Mouse (Mus musculus): ENCODE measurements around the gene Stxbp2.

GRCm38 (mm10) chr8:3664405-3664804 lies 33.6 kb downstream of the Stxbp2 start:
- TF ChIP-seq CTCF (IDR thresholded peaks at IDR 0.05; ENCODE audit: low read depth), result no peak
- TF ChIP-seq EP300 (IDR thresholded peaks at IDR 0.05; ENCODE audit: low read depth), result no peak

All from liver, embryonic 14.5 days (tissue).